Mouse (Mus musculus) neural tube, embryonic 12.5 days (tissue): Measurements from ENCODE around the gene Dedd2. TPM values are rescaled to one million over a fixed set of nuclear protein-coding genes. Genes with fewer than 3 reads are reported as not detected.

Experiments used
- ATAC-seq: fragments of 200-750 bp; cut with Nextera tagmentation; 2 replicates; pipeline ENCODE4 v1.8.0; 2017; ENCODE audit warnings: low read depth, mild to moderate bottlenecking, moderate TSS enrichment, moderate library complexity; ENCODE audit not compliant: low FRiP score
- H3K27ac ChIP-seq: fragments of 300-500 bp; sonication (generic); 2 replicates; pipeline ENCODE4 v1.5.1; 2016
- H3K27me3 ChIP-seq: fragments of 300-500 bp; sonication (generic); replicated peaks from 2 replicates; pipeline ENCODE4 v1.6.1; 2016; ENCODE audit warnings: mild to moderate bottlenecking
- H3K36me3 ChIP-seq: fragments of 300-500 bp; sonication (generic); 2 replicates; pipeline ENCODE4 v1.6.1; 2016; ENCODE audit warnings: mild to moderate bottlenecking
- H3K4me1 ChIP-seq: fragments of 300-500 bp; sonication (generic); 2 replicates; pipeline ENCODE4 v1.6.1; 2016
- H3K4me2 ChIP-seq: fragments of 300-500 bp; sonication (generic); replicated peaks from 2 replicates; pipeline ENCODE4 v1.6.1; 2016; ENCODE audit warnings: mild to moderate bottlenecking
- H3K4me3 ChIP-seq: fragments of 300-500 bp; sonication (generic); 2 replicates; pipeline ENCODE4 v1.5.1; 2016
- H3K9ac ChIP-seq: fragments of 300-500 bp; sonication (generic); 2 replicates; pipeline ENCODE4 v1.6.1; 2016; ENCODE audit warnings: mild to moderate bottlenecking
- H3K9me3 ChIP-seq: fragments of 300-500 bp; sonication (generic); 2 replicates; pipeline ENCODE4 v1.6.1; 2016; ENCODE audit warnings: mild to moderate bottlenecking
- WGBS: fragments of 180-500 bp; shearing (Covaris S2); methylation state at CpG from one replicate; pipeline ENCODE4 v1.1.7; 2016; 5-methylcytosine and 5-hydroxymethylcytosine counted together
- polyA plus RNA-seq: library from polyadenylated mRNA; unstranded; fragments of >200 nt; fragmentation: Nextera tagmentation; extraction: Ambion mirVana; gene quantifications from 2 replicates; pipeline ENCODE4 v1.2.1, GENCODE M21; 2016

Gene Dedd2
- polyA plus RNA-seq, 1 experiment from 2014 or later, result 15.5 TPM

DNA sequence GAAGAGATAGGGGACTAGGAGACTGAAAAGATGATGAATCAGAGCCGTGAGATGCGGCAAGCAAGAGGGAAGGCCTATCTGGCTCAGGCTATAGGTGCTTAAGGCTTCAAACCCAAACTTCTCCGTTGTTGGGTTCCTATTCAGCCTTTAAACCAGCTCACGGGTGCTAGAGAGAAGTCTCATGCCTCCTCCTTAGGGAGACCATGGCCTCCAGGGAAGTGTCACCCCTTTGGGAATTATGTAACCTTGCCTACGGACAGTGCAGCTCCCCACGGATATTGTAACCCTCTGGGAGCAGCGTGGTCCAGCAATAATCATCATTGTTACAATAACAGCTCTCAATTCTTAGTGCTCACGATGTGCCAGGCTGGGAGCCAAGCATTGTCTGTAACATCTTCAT is 31.4 kb upstream of the Dedd2 start:
- ATAC-seq, result no peak
- 11% methylated on average over 8 of the region's 8 CpGs for WGBS
- H3K9ac ChIP-seq, result peak overlapping the region; percentile 83; the same call in 1 of the 2 replicates

DNA sequence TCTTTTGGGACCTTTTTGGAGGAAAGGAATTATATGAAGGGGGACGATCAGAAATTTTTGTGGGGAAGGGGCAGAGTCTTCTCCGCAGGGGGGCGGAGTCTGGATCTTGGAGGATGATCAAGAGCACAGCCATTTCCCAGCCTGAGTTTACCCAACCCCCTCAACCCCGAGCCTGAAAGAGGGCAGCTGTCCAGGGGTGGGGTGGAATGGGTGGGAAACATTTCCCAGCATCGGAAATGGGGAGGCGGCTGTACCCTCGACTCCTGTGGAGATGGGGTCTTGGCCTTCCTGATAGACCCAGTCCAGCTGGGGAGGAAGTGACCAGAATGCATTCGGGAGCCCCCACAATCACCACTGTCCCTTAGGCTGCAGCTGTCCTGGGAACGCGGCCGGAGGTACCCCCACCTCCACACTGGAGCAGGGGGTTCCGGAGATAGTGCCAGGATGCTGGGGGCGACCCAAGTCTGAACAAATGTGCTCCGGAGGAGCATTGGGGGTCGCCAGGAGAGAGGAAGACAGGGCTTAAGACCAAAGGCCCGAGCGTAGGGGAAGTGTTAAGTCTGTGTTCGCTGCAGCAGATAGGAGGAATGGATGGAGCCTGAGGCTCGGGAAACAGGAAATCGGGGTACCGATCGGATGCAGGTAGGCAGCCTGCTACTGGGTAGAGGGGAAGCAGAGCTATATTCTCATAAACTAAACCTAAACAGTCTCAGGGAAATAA is 30.8 kb upstream of the Dedd2 start:
- 2% methylated on average over 22 of the region's 22 CpGs for WGBS
- Histone ChIP-seq H3K4me3 (peak overlapping the region; percentile 89), H3K4me1 (peaks cover 46% of the 10 kb centered on the region), H3K27ac (0 out of 2 replicates have a peak overlapping the region, but pooled peaks have one; percentile 12), H3K4me2 (peak overlapping the region; percentile 96), H3K9ac (peak overlapping the region; percentile 83), H3K9me3 (no peaks in the 10 kb centered on the region), H3K27me3 (no peaks in the 10 kb centered on the region), H3K36me3 (no peaks in the 10 kb centered on the region)
- ATAC-seq, result no peak

More for the DNA sequence above, 31.4 kb upstream of the Dedd2 start:
- H3K9me3 ChIP-seq, result no peaks in the 10 kb centered on the region
- no peaks in the 10 kb centered on the region for H3K27me3 ChIP-seq
- H3K4me2 ChIP-seq, result peak overlapping the region; percentile 96
- no peaks in the 10 kb centered on the region for H3K36me3 ChIP-seq
- peak overlapping the region; percentile 89 for H3K4me3 ChIP-seq
- 0 out of 2 replicates have a peak overlapping the region, but pooled peaks have one; percentile 12 for H3K27ac ChIP-seq
- H3K4me1 ChIP-seq, result peaks cover 40% of the 10 kb centered on the region

DNA sequence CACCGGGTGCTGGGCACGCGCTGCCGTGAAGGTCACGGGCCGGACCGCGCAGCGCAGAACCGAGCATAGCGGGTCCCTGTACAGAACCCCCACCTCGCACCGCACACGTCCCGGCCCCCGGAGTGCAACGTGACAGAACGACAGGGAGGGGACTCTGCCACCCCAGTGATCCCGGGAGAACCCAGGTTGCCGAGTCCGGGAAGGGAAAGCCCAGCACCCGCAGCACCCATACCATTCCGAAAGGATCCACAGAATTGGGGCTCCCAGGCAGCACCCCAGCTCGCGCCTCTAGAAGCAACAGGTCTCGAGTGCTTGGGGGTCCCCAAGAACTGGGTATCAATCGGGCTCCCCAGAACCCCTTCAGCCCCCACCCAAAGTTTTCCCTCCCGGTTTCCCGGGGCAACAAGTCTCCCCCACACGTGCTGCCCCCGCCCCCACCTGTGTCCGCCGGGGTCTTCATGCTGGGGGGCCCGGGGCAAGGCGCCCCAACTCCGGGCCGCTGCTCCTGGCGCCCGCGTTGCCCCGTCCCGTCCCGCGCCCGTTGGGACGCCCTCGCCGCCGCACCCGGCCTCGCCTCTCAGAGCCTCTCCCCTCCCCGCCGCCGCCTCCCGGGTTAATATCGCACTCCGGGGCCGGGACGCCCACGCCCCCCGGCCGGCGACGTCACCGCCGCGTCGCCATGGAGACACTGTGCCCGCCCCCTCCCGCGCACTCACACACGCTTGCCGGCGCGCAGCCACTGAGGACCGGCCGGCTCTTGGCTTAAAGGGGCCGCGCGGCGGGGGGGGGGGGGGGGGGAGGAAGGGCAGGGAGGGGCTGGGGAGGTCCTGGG is 29.9 kb upstream of the Dedd2 start, which contains the start of gene Erf:
Erf (minus strand) TSS at position 621 of the 832 bp plus-strand sequence.
- Histone ChIP-seq H3K36me3 (peaks cover 4% of the 10 kb centered on the region; the same call in 1 of the 2 replicates), H3K27ac (peak within 1 kb of the TSS; percentile 82), H3K9ac (peak within 1 kb of the TSS; percentile 83), H3K27me3 (no peaks in the 10 kb centered on the region), H3K4me1 (peaks cover 50% of the 10 kb centered on the region), H3K4me2 (peak within 1 kb of the TSS; percentile 96), H3K4me3 (peak within 1 kb of the TSS; percentile 89), H3K9me3 (no peaks in the 10 kb centered on the region)
- under 1% methylated on average over 64 of the region's 81 CpGs for WGBS
- ATAC-seq, result peak; percentile 76

DNA sequence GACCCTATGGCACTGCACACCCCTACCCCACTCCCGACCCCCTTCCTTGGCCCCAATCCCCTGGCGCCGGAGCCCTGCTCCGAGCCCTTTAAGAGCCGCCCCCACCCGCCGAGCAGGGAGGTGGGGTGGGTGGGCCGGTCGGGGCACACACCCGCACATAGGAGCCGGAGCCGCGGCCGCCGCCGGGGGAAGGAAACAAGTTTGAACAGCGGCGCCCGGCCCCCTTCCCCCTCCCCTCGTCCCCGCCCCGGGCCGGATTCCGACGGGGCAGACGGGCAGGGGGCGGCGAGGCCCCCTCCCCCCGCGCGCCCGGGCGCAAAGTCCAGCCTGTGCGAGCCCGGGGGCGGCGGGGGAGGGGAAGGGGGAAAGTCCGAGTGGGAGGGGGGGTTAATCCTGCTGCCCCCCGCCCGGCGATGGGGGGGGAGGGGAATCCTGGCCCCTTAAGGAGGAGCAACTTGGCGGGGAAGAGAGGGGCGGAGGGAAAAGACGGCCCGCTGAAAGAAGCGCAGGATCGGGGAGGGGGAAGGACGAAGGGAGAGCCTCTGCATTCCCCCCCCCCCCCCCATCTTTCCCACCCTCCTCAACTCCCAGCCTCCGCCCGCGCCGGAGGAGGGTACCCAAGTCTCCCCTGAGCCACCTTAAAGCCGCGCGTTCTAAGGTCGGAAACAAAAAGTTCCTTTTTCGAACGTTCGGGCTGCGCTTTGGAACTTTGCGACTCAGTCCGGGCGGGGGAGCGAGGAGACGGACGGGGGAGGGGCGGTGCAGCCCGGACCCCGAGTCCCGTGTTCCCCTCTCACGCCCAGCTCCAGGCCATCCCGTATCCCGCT is 29.1 kb upstream of the Dedd2 start:
- Histone ChIP-seq H3K27ac (peak overlapping the region; percentile 82), H3K9ac (peak overlapping the region; percentile 83), H3K4me2 (peak overlapping the region; percentile 96), H3K9me3 (no peaks in the 10 kb centered on the region), H3K36me3 (peaks cover 12% of the 10 kb centered on the region), H3K4me1 (peaks cover 50% of the 10 kb centered on the region), H3K27me3 (no peaks in the 10 kb centered on the region), H3K4me3 (peak overlapping the region; percentile 89)
- peak; percentile 41 for ATAC-seq
- WGBS, result under 1% methylated on average over 46 of the region's 73 CpGs

DNA sequence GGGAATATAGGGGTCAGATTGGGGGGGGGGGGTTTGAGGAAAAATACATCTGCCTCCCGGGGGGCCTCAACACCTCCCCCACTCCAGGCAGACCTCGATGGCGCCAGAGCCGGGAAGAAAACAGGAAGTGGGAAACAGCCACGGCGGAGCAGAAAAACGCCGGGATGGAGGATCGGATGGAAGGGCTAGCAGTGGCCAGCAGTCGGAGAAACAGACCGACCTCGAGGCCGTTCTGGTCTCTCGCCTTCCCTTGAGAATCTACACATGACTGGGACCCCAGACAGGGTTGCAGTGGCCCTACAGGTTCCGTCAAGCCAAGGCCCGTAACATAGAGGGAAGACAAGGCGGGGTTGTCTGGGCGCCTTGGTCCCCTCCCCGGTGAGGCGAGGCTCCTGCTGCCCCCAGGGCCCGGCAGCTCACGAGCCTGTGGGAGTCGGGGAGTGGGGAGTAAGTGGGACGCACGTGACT is 28.5 kb upstream of the Dedd2 start:
- WGBS, result under 1% methylated on average over 25 of the region's 25 CpGs
- Histone ChIP-seq H3K9ac (peak overlapping the region; percentile 83), H3K27me3 (no peaks in the 10 kb centered on the region), H3K36me3 (peaks cover 18% of the 10 kb centered on the region), H3K4me1 (peaks cover 50% of the 10 kb centered on the region), H3K27ac (peak overlapping the region; percentile 82), H3K4me2 (peak overlapping the region; percentile 96), H3K9me3 (no peaks in the 10 kb centered on the region), H3K4me3 (peak overlapping the region; percentile 89)
- peak; percentile 17; the same call in 1 of the 2 replicates for ATAC-seq

DNA sequence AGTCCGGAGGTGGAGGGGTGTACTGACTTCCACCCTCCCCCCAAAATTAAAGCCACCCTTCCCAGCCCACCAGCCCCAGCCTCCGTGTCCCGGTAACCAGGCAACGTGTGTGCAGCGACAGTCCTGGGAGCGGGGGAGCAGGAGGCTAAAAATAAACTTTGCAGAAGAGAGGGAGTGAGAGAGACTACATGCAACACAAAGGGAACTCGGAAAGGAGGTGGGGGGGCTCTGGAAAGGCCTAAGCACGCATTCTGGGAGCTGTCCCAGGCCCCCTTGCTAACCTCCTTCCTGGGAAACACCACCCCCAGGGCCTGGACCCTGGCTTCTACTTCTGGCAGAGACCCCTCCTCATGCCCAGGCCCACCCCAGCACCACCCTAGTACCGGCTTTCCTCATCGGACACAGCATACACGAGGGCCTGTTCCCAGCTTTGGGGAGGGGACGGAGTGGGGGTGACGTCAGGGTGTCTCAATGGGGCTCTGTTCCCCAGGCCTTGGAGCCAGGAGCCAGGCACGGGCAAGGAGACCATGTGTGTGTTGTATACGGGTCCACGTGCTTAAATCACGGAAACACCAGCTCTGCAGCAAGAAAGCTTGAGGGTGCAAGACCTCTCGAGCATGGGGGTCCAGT is 27.7 kb upstream of the Dedd2 start:
- WGBS, result 2% methylated on average over 18 of the region's 18 CpGs
- H3K9me3 ChIP-seq, result no peaks in the 10 kb centered on the region
- peaks cover 50% of the 10 kb centered on the region for H3K4me1 ChIP-seq
- peak; percentile 34 for ATAC-seq
- no peaks in the 10 kb centered on the region for H3K27me3 ChIP-seq
- H3K4me2 ChIP-seq, result peak overlapping the region; percentile 96
- peak overlapping the region; percentile 83 for H3K9ac ChIP-seq
- H3K4me3 ChIP-seq, result peak overlapping the region; percentile 89
- H3K27ac ChIP-seq, result peak overlapping the region; percentile 82
- H3K36me3 ChIP-seq, result peaks cover 18% of the 10 kb centered on the region

DNA sequence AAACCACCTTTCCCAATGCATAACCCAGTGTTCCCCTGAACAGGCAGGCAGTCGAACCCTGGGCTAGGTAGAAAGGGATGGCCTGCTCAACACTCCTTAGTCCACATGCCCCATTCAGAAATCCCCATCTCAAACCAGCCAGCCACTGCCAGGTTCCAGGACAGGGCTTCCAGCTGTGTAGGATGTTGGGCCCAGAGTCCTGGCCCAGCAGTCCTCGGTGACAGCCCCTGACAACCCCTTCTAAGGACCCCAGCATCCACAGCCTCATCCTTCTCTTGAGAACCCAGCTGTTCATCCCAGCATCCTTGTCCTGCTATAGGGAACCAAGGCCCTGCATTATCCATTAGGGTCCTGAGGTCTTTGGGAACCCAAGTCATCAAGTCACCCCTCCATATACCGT is 27.1 kb upstream of the Dedd2 start:
- Histone ChIP-seq H3K9ac (peak overlapping the region; percentile 83; the same call in 1 of the 2 replicates), H3K4me1 (peaks cover 50% of the 10 kb centered on the region), H3K4me2 (peak overlapping the region; percentile 96), H3K4me3 (peak overlapping the region; percentile 89), H3K9me3 (no peaks in the 10 kb centered on the region), H3K27ac (peak overlapping the region; percentile 82; the same call in 1 of the 2 replicates), H3K27me3 (no peaks in the 10 kb centered on the region), H3K36me3 (peaks cover 23% of the 10 kb centered on the region)
- ATAC-seq, result no peak
- WGBS, result 17% methylated on average over 3 of the region's 3 CpGs

- no peaks in the 10 kb centered on the region for H3K9me3 ChIP-seq
- no peak for ATAC-seq
- peaks cover 46% of the 10 kb centered on the region for H3K4me1 ChIP-seq
Observed at GRCm38 (mm10) chr7:25246759-25247137, 26.3 kb upstream of the Dedd2 start.

GRCm38 (mm10) chr7:25246079-25246758 is 25.8 kb upstream of the Dedd2 start:
- Histone ChIP-seq H3K27me3 (no peaks in the 10 kb centered on the region), H3K4me2 (peak overlapping the region; percentile 96), H3K4me1 (peaks cover 40% of the 10 kb centered on the region), H3K36me3 (peaks cover 23% of the 10 kb centered on the region), H3K27ac (peak overlapping the region; percentile 7; the same call in 1 of the 2 replicates), H3K4me3 (peak overlapping the region; percentile 3; the same call in 1 of the 2 replicates), H3K9ac (peak overlapping the region; percentile 38; the same call in 1 of the 2 replicates), H3K9me3 (no peaks in the 10 kb centered on the region)
- 77% methylated on average over 20 of the region's 20 CpGs for WGBS
- ATAC-seq, result no peak

More at GRCm38 (mm10) chr7:25246759-25247137, 26.3 kb upstream of the Dedd2 start:
- Histone ChIP-seq H3K9ac (peak overlapping the region; percentile 38; the same call in 1 of the 2 replicates), H3K4me3 (0 out of 2 replicates have a peak overlapping the region, but pooled peaks have one; percentile 1), H3K27ac (peak overlapping the region; percentile 7; the same call in 1 of the 2 replicates), H3K36me3 (peaks cover 23% of the 10 kb centered on the region), H3K4me2 (peak overlapping the region; percentile 96), H3K27me3 (no peaks in the 10 kb centered on the region)
- 58% methylated on average over 4 of the region's 4 CpGs for WGBS

DNA sequence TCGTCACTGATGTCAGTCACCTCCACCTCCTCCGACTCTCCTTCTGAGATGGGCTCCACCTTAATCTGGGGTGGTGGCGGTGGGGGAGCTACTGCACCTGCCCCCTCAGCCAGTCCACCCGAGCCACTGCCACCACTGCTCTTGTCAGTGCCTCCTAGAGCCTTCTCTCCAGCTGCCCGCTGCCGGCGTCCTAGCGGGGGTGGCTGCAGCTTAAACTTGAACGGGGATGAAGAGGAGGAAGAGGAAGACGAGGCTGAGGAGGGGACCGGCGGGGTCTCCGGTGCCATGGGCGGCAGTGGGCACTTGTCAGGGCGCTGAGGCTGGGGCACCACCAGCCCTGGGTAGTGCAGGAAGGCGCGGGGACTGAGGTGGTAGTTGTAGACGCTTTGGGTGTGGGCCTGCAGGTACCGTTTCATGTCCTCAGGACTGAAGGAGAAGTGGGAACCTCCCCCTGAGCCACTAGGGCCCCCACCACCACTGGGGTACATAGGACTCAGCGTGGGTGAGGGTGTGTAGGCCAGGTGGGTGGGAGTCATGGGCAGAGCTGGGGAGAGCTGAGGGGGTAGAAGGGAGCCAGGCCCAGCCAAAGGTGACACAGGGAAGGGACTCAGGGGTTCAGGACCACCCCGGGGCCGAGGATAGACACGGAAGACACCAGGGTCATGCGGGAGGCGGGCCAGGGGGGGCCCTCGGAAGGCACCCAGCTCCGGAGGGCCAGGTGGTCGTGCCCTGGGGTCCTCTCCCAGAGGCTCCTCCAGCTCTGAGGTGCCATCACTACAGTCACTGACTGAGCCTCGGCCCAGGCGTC is 24.4 kb upstream of the Dedd2 start:
- 92% methylated on average over 30 of the region's 30 CpGs for WGBS
- Histone ChIP-seq H3K4me3 (no peak overlapping the region), H3K4me1 (peaks cover 36% of the 10 kb centered on the region), H3K36me3 (peaks cover 23% of the 10 kb centered on the region), H3K4me2 (no peak overlapping the region), H3K9ac (no peak overlapping the region), H3K9me3 (no peaks in the 10 kb centered on the region), H3K27me3 (no peaks in the 10 kb centered on the region), H3K27ac (no peak overlapping the region)
- ATAC-seq, result no peak
